Mouse (Mus musculus): ENCODE results near the gene Spaca7. TPM values are rescaled to one million over a fixed set of nuclear protein-coding genes. Genes with fewer than 3 reads are reported as not detected.
"Not testable (repeated sequence)": the region's sequence is repeated elsewhere in the genome, so short reads cannot be mapped to it uniquely, and the experiment has no call there.

The Spaca7 gene
- total RNA-seq, 2 experiments from 2014 or later, result not detected

DNA sequence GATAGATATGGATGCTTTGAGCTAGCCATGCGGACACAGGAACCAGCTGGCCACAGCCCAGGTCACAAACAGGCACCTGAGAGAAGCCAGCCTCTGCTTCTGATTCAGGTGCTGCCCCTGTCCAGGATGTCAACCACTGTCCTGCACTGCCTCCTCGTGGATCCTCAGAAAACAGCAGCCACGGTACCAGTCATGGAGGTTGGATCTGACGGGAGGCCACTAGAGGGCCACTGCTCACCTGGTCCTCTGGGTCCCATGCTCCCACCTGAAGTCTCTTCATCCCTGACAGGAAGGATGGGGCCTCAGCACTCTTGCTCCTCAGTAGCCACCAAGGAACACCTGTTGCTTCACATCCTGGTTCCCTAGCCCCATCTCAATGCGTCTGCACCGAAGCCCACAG lies 34.4 kb downstream of the Spaca7 start:
- intact Hi-C loops (cut with DNase I), result loop anchor here (1.0 to 2.0 kb wide), 2 partner anchors 72 to 650 kb away; no protein-coding TSS in a partner anchor
- peak; percentile 71 to 87 for DNase-seq

DNA sequence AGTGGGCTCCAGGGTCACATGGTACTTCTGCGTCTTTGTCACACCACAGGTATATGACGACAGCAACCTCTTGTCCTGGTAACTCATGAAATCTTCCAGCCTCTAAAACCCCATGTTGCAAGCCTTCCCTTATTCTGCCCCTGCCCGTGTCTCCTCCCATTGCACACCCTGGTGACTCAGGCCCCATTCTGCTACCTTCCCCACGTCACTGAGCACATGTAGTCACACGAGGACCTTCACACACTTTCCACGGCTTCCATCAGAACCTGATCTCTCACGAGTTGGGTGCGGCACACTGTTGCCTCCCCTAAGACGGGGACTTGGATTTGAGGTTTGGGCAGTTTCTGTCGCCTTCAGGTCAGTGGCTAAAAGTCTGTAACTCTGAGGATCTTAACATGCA lies 36.0 kb downstream of the Spaca7 start:
- intact Hi-C loops (cut with DNase I), result no loop called here
- no peak for DNase-seq

DNA sequence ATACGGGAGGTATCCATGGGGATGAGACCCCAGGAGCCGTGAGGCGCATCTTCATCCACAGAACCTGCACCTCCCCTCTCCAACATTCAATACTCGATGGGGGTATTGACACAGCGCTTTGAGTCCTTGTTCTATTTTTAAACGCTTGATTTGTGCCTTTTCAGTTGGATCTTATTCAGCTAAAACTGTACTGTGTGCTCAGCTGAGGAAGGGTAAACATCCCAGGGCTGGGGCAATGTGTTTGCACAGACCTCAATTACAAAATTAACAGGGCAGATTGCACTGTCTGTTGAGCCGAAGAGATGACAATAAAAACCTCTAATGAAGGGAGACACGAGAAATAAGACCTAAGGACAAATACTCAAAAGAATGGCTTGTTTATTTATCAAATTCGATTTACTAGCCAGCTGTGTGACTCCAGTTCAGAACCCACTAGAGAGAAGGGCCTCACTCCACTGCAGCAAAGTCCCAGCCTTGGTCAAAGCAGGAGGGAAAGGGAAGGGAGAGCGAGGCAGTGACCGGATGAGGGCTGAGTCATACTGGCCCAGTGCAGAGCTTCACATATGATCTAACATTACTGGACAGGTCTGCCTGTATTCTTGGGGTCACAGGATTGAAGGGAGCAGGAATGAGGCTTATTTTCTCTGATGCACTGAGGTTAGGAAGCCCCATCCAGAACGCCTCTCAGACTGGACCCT lies 37.1 kb downstream of the Spaca7 start:
- intact Hi-C loops (cut with DNase I), result no loop called here
- no peak for DNase-seq

DNA sequence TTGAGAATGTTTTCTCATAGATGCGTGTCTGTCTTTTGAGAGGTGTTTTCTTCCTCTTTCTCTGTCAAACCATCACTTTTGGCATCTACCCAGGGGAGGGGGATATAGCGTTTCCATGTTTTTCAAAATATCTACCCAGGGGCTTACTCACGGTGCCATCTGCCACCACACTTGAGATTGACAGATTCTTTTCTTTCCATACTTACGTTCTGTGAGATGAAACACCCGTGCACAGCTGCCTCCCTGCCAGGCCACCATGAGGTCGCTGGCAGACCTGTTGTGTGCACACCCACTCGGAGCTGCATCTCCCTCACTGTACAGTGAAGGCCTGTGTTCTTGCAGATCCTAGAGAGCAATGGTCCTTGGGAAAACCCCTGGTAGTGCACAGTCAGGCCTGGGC lies 40.4 kb downstream of the Spaca7 start:
- DNase-seq, result no peak
- intact Hi-C loops (cut with DNase I), result no loop called here

DNA sequence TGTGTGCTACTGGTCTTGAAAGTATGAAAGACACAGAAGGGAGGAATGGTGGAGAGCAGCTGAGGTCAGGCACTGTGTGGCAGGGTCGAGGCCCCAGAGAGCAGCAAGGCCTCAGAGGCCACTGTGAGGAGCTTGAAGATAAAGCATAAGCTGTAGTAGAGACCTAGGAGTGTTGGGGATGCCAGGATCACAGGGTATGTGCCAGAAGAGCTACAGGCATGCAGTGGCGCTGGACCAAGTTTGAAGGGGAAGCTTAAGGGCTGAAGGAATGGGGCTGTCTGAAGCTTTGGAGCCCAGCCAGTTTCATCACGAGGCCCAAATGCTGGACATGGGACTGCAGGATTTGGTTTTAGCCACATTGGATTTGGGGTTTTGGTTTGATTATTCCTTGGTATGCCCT lies 44.5 kb downstream of the Spaca7 start:
- intact Hi-C loops (cut with DNase I), result not testable (repeated sequence)
- DNase-seq, result peak; percentile 37 to 48

DNA sequence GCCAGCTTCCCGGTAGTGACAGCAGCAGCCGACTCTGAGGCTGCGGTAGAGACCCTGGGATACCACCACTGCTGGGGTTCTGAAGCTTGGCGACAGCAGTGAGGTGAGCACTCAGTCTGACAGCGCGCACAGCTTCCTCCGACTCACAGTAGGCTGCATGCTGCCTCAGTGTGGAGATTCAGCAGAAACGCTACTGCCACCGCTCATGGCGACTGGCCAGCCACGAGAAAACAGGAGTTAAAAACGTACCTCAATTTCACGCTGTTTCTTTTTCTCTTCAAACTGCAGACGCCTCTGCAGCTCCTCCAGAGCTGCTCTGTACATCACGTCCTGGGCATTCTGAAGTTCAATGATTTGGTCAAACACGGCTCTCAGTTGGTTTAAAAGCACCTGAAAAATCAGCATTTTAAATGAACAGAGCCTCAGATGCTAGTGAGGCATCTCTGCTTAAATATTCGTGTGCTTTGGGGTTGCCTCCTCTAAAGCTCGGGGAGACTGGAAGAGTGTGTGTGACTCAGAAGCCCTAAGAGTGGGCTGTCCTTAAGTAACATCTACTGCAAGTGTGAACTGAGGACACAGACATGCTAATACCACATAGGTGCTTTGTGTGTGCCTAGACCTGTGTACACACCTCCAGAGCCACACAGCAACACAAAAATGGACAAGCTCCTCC lies 48.9 kb downstream of the Spaca7 start:
- intact Hi-C loops (cut with DNase I), result no loop called here
- no peak for DNase-seq

- intact Hi-C loops (cut with DNase I), result no loop called here
Observed at GRCm38 (mm10) chr8:12625890-12626289, 53.1 kb downstream of the Spaca7 start.

DNA sequence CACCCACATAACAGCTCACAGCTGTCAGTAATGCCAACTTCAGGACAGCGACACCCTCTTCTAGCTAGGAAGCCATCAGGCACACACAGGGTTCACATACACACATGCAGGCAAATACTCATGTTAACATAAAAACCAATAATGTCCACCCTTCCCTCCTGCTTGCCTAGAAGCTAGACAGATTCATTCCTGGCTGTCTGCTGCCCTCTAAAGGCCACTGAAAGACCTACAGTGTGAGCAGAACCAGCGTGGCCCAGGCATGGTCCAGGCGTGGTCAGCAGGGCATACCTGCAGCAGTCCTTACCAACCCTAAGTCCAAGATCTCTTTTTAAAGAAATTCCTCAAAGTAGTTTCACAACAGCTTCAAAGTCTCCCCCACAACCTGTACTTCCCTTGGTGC lies 56.2 kb downstream of the Spaca7 start:
- peak; percentile 48 to 70 for DNase-seq
- intact Hi-C loops (cut with DNase I), result no loop called here

More at GRCm38 (mm10) chr8:12625890-12626289, 53.1 kb downstream of the Spaca7 start:
- DNase-seq, result no peak

DNA sequence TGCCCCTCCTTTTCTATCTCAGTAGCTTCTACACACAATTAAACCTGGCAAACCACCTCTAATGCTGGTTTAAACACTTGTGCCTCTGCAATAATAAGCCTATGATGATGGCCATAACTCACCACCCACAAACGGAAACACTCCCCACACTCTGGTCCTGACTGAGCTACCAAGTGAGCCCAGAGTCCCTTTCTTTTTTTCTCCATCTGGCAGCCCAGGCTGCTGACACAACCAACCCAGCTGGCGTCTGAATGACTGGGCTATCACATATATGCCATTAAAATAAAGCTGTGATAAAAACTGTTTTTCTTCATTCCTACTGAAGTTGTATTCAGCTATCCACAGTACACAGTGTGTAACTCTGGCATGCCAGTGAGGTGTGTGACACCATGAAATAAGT lies 62.5 kb downstream of the Spaca7 start:
- intact Hi-C loops (cut with DNase I), result no loop called here
- DNase-seq, result no peak

GRCm38 (mm10) chr8:12638446-12638845 lies 65.6 kb downstream of the Spaca7 start:
- intact Hi-C loops (cut with DNase I), result no loop called here
- no peak for DNase-seq

GRCm38 (mm10) chr8:12641527-12641926 lies 68.7 kb downstream of the Spaca7 start:
- DNase-seq, result no peak
- intact Hi-C loops (cut with DNase I), result no loop called here

GRCm38 (mm10) chr8:12644341-12644740 lies 71.5 kb downstream of the Spaca7 start:
- DNase-seq, result no peak
- intact Hi-C loops (cut with DNase I), result no loop called here

GRCm38 (mm10) chr8:12644894-12645293 lies 72.1 kb downstream of the Spaca7 start:
- intact Hi-C loops (cut with DNase I), result no loop called here
- DNase-seq, result no peak

DNA sequence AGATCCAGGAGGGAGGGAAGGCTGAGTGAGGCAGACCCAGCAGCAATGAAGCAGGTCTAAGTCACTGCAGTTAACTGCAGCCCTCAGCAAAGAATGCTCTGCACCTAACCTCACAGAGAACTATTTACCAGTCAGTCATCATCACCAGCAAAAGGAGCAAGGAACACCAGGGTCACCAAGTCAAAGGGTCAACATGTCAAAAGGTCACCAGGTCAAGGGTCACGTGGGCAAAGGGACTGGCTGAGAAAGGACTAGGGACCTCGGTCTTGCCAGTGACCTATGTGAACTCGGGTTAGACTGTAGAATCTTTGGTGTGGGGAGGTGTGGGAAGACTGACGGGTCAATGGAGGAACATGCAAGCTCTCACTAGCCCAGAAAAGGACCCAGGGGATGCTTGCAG lies 73.7 kb downstream of the Spaca7 start:
- no peak for DNase-seq
- intact Hi-C loops (cut with DNase I), result no loop called here

- intact Hi-C loops (cut with DNase I), result no loop called here
- no peak for DNase-seq
Observed at GRCm38 (mm10) chr8:12648951-12649350, 76.1 kb downstream of the Spaca7 start.

Other genes with a start within 250 kb of the Spaca7 start
- not detected for gene Sox1, start 177.7 kb upstream of the Spaca7 start, total RNA-seq (2021)
- 10 to 100 TPM; 19.3 to 19.7 TPM for gene Tubgcp3, start 99.2 kb downstream of the Spaca7 start, total RNA-seq (2021)
- 10 to 100 TPM; 87.1 to 88.6 TPM for gene Atp11a, start 184.0 kb downstream of the Spaca7 start, total RNA-seq (2021)

All from heart, postnatal 10 days (tissue).